Mouse (Mus musculus): Measurements from ENCODE around the gene Gm10842.

The Gm10842 gene

DNA sequence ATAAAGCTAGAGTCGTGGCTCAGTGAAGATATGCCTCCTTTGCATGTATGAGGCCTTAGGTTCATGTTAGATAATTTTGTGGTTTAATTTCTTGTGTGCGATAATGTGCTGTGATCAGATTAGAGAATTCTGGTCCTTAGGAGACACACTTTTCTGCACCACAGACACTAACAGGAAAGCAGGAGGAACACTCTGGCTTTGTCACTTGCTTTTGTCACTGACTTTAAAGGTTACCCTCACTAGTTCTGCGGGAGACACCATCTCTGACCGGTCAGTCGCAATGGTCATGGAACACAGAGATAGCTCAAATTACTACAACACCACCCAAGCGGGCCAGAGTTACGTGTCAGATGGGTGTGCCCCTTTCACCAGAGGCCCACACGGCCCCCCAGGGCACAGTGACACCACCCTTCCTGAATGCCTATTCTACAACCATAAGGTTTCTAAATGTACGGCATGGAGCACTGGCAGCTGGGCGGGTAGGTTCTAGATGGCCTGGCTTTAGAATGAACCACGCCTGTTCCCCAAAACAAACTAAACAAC lies 5.7 kb downstream of the Gm10842 start:
- no peak for DNase-seq (ENCODE audit: low read depth, low spot score)

DNA sequence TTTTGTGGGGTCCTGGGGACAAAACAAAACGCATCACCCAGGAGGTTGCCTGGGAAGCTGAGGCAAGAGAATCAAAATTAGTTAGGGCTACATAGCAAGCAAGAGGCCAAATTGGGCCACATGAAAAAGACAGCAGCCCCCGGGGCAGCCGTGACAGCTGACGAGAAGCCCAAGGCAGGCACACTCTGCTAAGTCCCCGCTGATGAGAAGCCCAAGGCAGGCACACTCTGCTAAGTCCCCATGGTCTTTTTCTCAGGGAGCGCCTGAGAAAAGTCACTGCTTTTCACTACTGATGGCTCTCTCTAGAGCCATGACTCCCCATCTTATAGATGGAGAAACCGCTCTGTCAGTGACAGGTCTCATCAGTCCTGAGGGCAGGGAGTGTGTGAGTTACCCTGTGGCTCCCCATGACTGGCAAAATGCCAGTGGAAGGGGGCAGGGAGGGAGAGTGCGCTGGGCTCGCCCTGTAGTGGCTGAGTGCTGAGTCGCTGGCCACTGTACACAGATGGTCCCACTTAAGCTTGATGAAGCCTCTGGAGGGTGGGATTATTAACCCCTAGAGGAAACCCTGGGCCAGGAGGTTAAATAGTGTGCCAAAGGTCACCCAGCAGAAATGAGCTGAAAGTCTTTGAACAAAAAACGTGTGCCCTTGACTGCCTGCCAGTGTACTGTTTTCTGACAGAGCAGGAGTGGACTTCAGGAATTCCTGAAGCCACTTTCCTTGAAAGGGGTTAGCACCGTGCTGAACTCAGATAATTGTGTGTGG lies 6.6 kb downstream of the Gm10842 start:
- no peak for DNase-seq (ENCODE audit: low read depth, low spot score)

DNA sequence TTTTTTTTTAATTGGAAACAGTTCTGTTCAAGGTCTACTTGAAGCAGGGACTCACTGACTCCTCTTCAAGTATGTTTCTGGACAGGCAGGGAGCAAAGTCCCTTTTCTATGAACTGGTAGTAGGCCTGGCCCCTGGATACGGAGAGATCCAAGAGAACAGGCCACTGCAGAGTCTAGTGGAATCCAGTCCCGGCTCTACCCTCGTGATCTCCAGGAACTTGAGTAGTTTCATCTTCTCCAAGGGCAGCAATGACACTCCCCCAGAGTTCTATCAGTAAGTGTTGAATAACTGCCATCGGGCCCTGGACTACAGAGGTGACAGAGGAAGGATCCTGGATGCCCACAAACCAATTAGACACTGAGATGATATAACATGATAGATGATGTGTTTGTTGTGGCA lies 9.2 kb downstream of the Gm10842 start:
- no peak for DNase-seq (ENCODE audit: low read depth, low spot score)

DNA sequence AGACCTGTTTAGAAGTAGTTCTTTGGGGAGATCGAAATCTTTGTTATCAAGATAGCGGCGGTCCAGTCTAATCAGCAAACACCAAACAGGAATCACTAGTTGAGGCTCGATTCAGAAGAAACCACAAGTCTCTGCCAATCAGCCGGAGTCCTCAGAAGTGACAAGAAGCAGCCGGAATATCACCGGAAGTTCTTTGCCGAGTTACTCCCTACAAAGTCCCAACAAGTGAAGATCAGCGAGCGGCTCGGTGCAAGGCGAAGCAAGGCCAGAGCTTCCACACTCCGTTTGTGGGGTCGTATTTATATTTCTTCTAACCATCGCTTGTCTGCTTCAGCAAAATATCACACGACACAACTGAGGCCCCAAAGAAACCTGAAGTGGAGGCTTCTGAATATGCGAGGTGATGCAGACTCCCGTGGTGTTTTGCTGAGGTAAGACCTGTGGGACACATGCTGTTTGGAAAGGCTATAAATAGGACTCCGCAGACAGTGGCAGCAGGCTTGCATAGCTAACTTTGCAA lies 10.1 kb downstream of the Gm10842 start:
- no peak for DNase-seq (ENCODE audit: low read depth, low spot score)

DNA sequence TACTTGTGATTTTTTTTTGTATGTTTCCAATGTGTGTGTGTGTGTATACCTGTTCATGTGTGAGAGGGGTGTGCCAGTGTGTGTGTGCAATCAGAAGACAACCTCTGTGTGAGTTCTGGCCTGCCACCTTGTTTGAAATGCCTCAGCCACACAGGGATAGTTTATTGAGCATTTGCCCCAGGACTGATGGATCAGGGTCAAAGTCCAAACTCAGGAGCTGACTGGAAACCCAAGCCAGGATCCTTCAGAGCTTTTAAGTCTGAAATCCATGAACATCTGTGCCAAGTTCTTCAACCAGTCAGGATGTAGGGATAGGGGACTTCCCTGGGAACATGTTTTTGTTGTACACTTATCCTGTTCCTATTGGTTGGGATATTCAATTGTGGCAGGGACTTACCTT lies 11.4 kb downstream of the Gm10842 start:
- DNase-seq (ENCODE audit: low read depth, low spot score): no peak

DNA sequence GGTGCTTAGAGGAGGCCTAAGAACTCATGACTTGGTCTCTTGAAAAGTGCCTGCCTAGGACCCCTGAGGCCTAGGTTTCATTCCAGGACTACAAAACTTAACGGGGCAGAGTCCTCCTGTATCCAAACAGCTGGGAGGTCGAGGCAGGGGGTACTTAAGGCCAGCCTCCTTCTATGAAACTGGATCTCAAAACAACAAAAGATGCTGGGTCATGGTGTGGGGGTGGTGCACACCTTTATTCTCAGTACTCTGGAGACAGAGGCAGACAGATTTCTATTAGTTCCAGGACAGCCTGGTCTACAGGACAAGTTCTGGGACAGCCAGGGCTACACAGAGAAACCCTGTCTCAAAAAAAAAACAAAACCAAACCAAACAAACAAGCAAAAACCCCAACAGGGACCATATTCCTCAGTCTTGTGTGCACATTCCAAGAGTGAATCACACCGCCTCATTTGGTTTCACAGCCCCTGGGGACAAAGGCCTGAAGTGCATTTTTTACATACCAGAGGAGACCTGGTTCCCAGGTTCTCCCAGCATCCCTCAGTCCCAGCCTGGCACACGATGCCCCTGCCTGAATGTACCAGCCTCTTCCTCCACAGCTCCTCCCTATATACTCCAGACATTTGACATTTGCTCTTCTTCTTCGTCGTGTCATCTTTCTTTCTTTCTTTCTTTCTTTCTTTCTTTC lies 13.1 kb downstream of the Gm10842 start:
- DNase-seq (ENCODE audit: low read depth, low spot score): no peak

DNA sequence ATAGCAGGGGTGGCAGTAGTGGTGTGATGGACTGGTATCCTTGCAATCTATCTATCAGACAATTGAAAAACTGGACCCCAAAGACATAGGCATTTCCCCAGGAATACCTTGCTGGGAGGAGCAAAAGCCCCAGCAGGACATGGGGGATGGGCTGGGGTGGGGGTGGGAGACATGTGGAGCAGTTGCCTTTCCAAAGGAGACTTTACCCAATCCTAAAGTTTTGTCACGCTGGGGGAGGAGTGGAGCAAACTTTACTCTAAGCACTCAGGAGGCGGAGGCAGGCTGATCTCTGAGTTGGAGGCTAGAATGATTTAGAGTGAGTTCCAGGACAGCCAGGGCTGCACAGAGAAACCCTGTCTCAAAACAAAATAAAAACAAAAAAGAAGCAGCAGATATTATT lies 14.7 kb downstream of the Gm10842 start:
- no peak for DNase-seq (ENCODE audit: low read depth, low spot score)

DNA sequence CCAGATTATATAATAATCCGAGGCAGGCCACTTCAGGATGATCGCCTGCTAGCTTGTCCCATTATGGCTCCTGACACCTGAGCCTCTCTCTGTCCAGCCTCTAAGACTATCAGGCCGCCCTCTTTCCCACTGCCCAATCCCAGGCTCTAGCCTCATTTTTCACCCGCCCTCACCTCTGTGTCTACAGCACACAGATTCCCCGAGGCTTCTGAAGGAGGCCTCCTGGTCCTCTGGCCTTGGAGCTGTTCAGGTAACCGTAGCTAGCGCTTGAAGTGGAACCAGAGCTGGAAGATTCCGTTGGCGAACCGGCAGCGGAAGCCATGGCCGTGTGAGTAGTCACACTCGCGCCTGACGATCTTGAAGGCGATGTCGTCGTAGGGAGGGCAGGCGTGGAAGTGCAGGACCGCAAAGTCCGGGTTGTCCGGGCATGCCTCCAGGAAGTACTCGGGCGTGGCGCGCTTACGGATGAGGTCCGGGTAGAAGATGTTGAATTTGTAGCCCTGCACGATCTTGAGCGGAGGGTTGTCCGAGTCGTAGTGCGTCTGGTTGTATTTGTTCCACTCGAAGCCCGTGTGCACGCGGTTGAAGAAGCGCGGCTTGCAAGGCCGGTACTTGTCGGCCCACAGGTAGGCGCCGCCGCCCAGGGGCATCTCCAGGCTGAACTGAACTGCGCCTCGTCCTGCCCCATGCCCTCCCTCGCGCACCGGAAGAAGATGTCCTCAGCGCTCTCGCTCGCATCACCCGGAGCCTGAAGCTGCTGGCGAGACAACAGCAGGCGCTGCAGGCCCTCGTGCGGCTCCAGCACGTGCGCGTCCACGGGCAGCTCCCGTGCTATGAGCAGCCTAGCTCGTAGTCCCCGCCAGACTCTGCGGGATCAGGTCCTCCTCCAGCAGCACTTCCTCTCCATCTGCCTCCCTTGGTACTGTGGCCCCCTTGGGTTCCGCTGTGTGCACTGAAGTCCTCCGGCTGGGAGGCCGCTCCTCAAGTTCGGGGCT lies 18.1 kb downstream of the Gm10842 start:
- no peak for DNase-seq (ENCODE audit: low read depth, low spot score)

DNA sequence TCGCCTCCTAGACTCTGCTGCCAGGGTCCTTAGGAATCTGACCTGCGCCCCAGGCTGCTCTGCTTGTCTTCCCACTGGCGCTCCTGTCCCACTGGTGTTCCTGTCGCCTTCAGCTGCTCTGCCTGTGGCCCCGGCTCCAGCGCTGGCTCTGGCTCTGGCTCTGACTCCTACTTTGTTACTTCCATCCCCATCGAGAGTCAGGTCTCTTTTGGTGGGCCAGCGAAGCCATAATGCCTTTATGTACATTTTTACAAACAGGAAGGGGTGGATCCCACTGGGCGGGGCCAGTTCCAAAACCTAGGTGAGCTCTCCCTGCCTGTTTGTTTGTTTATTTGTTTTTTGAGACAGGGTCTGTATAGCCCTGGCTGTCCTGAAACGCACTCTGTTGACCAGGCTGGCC lies 20.1 kb downstream of the Gm10842 start:
- no peak for DNase-seq (ENCODE audit: low read depth, low spot score)

DNA sequence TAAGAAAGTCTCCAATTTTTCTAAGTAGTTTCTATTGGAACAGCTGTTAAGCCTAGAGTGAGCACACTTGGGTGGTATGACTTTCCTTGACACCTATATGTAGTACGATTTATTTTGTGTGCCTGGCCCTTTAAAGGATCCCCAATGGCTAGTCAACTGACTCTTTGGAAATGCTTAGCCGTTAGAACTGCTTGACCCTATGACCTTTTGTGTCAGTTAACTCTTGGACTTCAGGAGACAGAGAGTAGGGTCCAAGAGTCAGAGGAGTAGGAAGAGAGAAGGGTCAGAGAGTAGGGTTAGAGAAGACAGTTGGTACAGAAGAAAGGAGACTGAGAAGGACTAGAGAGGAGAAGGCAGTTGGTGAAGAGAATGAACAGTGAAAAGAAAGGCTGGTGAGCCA lies 31.8 kb downstream of the Gm10842 start, which contains the start of gene Tlk2:
Gene Tlk2, plus strand, starts transcription at position 292 of the 400 bp plus-strand sequence.
- DNase-seq (ENCODE audit: low read depth, low spot score): no peak

DNA sequence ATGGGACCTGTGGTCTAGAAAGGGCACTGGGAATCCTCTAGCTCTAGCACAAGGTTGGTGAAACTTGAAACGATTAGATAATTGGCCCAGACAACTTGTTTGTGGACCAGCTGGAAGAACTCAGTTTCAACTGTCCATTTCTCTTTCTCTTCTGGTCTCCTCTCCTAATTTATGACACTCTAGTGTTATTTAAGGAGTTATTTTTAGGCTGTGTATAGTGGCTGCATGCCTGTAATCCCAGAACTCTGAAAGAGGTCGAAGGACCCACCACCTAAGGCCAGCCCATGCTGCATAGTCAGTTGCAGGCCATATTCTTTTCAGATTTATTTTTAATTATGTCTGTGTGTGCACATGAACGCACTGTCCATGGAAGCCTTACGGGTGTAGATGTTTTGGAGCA lies 32.8 kb downstream of the Gm10842 start:
- DNase-seq (ENCODE audit: low read depth, low spot score): no peak

DNA sequence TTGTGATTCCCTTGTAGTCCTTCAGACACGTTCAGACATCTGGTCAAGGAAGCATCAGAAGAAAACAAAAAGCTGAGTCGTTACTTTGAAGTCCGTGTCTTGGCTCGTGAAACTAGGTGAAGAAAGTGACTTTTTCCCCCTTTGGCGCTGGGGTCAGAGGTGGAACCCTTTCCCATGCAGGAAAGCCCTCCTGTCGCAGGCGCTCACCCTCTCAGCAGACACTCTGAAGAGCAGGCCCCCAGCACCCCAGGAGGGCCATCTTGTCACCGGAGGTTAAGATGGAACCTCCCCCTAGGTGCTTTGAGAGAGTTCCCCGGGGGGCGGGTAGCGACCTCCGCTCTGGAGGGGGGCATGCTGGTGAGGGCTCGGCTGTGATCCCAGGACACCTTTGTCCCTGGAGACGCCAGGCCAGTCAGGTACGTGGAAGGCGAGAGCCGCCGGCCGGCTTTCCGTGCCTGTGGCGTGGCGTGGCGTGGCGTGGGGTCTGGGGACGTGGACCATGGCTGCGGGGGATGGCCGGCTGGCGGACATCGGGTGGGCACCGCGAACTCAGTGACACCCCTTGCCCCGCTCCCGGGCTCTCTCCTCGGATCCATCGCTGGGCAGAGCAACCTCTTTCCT lies 33.9 kb downstream of the Gm10842 start:
- peak; percentile 72 for DNase-seq (ENCODE audit: low read depth, low spot score)

DNA sequence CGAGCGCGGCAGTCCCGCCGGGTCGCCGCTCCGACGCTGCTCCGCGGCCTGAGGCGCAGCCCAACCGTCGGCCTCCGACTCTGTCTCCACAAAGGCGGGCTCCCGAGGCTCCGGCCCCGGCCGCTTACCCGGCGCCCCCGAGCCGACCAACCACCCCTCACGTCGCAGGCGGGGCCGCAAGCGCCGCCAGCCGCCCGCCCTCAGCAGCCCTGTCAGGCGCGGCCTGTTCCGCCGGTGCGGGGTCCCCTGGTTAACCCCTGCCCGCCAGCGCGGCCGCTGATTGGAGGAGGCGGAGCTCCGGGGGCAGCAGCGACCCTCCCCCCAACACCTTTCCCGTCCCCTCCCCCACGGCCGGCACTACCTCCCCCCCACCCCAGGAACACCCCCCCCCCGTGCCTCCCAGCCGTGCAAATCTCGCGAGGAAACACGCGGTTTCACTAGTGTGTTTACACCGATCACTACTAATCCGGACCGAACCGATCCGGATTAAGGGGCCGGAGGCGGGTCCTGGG lies 34.5 kb downstream of the Gm10842 start:
- peak; percentile 95 for DNase-seq (ENCODE audit: low read depth, low spot score)

DNA sequence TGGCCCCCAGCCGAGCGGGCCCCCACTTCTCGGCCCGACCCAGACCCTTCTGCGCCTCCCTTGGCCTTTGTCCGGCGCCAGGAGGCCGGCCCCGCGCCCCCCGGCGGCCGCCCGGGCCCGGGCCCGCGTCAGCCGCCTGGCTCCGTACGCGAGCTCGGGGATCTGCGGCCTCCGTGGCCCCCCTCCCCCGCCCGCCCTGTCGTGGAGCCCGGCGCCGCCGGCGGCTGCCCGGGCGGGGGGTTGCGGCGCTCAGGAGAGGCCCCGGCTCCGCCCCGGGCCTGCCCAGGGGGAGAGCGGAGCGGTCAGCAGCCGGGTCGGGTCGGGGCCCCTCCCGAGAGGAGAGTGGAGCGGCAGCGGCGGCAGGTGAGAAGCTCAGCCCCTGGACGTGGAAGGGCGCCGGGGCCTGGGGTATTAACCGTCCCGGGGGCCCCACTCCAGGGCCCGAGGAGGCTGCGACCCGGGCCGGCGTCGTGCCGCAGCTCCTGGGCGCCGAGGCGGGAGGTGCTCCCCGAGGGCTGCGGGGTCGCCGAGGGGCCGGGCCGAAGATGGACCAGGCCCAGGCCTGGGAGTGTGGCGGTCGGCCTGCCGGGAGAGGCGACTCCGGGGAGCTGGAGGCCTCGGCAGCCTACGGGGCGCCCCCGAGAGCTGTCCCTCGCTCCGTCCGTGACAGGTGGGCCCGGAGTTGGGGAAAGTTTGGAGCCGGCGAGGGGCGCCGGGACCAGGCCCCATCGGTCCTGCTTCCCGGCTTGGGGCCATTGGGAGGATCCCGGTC lies 35.2 kb downstream of the Gm10842 start:
- DNase-seq (ENCODE audit: low read depth, low spot score): peak; percentile 67

DNA sequence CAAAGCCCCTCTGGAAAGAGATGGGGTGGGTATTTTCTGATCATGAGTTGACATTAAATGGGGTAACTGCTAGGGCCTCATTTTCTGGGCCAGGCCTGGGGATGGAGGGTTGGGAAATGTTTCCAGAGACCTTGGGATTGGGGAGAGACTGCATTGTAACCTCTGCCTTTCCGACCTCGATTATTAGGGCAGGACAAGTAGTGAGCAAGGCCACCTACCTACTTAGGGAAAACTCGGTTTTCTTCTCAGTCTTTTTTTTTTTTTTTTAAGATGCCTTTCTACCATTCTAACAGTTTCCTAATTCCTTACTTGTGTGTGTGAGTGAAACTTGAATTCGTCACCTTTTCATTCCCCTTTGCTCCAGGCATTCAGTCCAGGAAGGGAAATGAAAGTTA lies 35.8 kb downstream of the Gm10842 start:
- no peak for DNase-seq (ENCODE audit: low read depth, low spot score)

DNA sequence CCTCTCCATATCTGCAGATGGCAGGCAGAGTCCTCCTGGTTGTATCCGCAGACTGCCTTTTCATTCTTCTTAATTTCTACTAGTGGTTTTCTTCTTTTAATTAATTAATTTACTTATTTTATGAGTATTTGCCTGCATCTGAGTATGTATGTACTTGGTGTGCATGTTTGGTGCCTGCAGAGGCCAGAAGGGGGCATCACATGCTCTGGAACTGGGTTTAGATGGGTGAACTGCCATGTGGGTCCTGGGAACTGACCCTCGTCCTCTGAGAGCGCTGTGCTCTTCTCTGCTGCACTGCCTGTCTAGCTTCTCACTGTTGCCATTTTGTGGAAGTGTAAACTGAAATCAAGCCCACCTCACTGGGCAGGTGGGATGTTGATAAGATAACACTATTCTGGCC lies 38.0 kb downstream of the Gm10842 start:
- peak; percentile 35 for DNase-seq (ENCODE audit: low read depth, low spot score)

DNA sequence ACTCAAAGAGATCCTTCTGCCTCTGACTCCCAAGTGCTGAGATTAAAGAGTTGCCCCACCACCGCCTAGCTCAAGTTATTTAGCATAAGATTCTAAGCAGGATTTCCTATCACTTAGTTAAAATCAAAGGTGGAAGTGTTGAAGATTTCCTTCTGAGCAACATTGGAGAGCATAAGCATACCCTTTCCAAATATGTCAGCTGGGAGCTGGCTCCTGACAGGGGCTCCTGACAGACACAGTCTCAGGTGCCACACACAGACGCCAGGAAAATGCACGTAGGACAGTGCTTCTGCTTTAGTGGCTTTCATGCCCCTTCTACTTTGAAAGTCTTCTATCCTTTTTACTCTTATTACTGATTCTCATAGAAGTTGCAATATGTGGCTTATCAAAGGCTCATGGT lies 45.5 kb downstream of the Gm10842 start:
- no peak for DNase-seq (ENCODE audit: low read depth, low spot score)
